Comparison of ENCODE assay signal across 11 mouse cellular contexts in the genomic region with DNA sequence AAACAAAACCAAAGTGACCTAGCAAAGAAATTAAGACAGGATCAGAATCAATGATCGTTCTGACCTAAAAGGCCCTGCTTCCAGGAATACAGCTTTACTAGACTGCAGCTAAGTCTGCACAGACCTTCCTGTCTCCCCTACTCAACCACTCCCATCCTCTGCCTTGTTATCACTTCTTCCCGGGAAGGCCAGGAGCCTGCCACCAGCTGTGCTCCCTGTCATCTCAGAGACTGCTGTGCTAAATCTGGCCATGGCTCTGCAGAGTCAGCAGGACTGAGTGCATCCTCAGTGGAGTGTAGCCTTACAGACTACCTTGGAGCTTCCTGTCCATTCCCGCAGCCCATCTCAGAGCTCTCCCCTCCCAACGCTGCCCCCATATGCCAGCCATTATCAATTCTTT. TPM values are rescaled to one million over a fixed set of nuclear protein-coding genes. Genes with fewer than 3 reads are reported as not detected.
DNase-seq lines count a peak whose midpoint lies in the region; ATAC-seq and TF ChIP-seq lines count a peak whose summit lies in the region.
"Had no signal": no experiment of that assay in that cellular context is flagged by ENCODE, and none has a peak within 500 bp of the region (broad histone marks: within the 10 kb centered on the region; RNA-seq: fewer than 3 reads in every experiment).

No protein-coding gene starts in this region.

- 46% methylated on average over 4 of the region's 4 CpGs for WGBS in kidney, adult 2 months
- WGBS in heart, embryonic 15.5 days, result 17% methylated on average over 4 of the region's 4 CpGs
- 39% methylated on average over 4 of the region's 4 CpGs for WGBS in liver, embryonic 16.5 days (ENCODE audit: insufficient replicate concordance)
- WGBS in midbrain, embryonic 13.5 days, result 76% methylated on average over 4 of the region's 4 CpGs
- 68% methylated on average over 4 of the region's 4 CpGs for WGBS in neural tube, embryonic 15.5 days

- H3K4me1 ChIP-seq in kidney, adult 2 months (ENCODE audit: control insufficient read depth, insufficient read depth, low read length), result no peaks in the 10 kb centered on the region
- H3K4me1 ChIP-seq in heart, embryonic 15.5 days (replicated peaks), result peaks cover 36% of the 10 kb centered on the region
- peaks cover 17% of the 10 kb centered on the region for H3K4me1 ChIP-seq in liver, embryonic 16.5 days (ENCODE audit: control insufficient read depth, low read depth, low read length)
- H3K4me1 ChIP-seq in midbrain, embryonic 13.5 days (replicated peaks), result peaks cover 9% of the 10 kb centered on the region
- H3K4me1 ChIP-seq in neural tube, embryonic 15.5 days, result 0 out of 2 replicates have a peak, but pooled peaks cover 3% of the 10 kb centered on the region

- H3K4me3 ChIP-seq in kidney, adult 2 months (ENCODE audit: insufficient read depth, low read depth, low read length), result no peak overlapping the region
- H3K4me3 ChIP-seq in heart, embryonic 15.5 days, result no peak overlapping the region
- H3K4me3 ChIP-seq in liver, embryonic 16.5 days (ENCODE audit: low read depth, low read length), result no peak overlapping the region
- H3K4me3 ChIP-seq in midbrain, embryonic 13.5 days (replicated peaks), result no peak overlapping the region
- no peak overlapping the region for H3K4me3 ChIP-seq in neural tube, embryonic 15.5 days (replicated peaks)

- no peaks in the 10 kb centered on the region for H3K9me3 ChIP-seq in heart, embryonic 15.5 days (replicated peaks)
- H3K9me3 ChIP-seq in liver, embryonic 16.5 days (replicated peaks; ENCODE audit: control insufficient read depth, low read length), result no peaks in the 10 kb centered on the region
- no peaks in the 10 kb centered on the region for H3K9me3 ChIP-seq in midbrain, embryonic 13.5 days
- H3K9me3 ChIP-seq in neural tube, embryonic 15.5 days (replicated peaks), result no peaks in the 10 kb centered on the region

- H3K9ac ChIP-seq in heart, embryonic 15.5 days, result no peak overlapping the region
- H3K9ac ChIP-seq in liver, embryonic 16.5 days (ENCODE audit: low read depth, low read length), result no peak overlapping the region
- no peak overlapping the region for H3K9ac ChIP-seq in midbrain, embryonic 13.5 days (replicated peaks)
- no peak overlapping the region for H3K9ac ChIP-seq in neural tube, embryonic 15.5 days (replicated peaks)

- H3K27ac ChIP-seq in kidney, adult 2 months (ENCODE audit: insufficient read depth, low read depth, low read length), result no peak overlapping the region
- peak overlapping the region; percentile 68 for H3K27ac ChIP-seq in heart, embryonic 15.5 days
- H3K27ac ChIP-seq in liver, embryonic 16.5 days (ENCODE audit: low read length), result no peak overlapping the region
- H3K27ac ChIP-seq in midbrain, embryonic 13.5 days, result no peak overlapping the region
- H3K27ac ChIP-seq in neural tube, embryonic 15.5 days (replicated peaks), result no peak overlapping the region

- DNase-seq in embryo, embryonic 10 days (ENCODE audit: low spot score), result peak; percentile 39
- DNase-seq in embryo, embryonic 10.5 days (ENCODE audit: low spot score), result no peak
- DNase-seq in kidney, adult 2 months, result peak; percentile 15
- no peak for DNase-seq in kidney, adult 11 months
- DNase-seq: adrenal gland, adult 8-10 months; cerebellum, adult 9-10 months; lung, postnatal 36 days had no signal

- TF ChIP-seq CTCF in kidney, adult 2 months (conservative IDR thresholded peaks at IDR 0.05; ENCODE audit: insufficient read depth, insufficient read length, low read depth, low read length), result no peak

- TF ChIP-seq POLR2A in kidney, adult 2 months (IDR thresholded peaks at IDR 0.05; ENCODE audit: low read depth, low read length), result no peak

- ATAC-seq in heart, embryonic 15.5 days (replicated peaks; ENCODE audit: insufficient number of reproducible peaks, insufficient read depth, low FRiP score, low read depth), result peak; percentile 74; the same call in 1 of the 2 replicates
- ATAC-seq in liver, embryonic 16.5 days (ENCODE audit: low read depth), result peak; percentile 53
- no peak for ATAC-seq in midbrain, embryonic 13.5 days
- ATAC-seq in neural tube, embryonic 15.5 days (ENCODE audit: low FRiP score), result no peak

- H3K36me3 ChIP-seq in kidney, adult 2 months (ENCODE audit: control insufficient read depth, insufficient read depth, low read length), result no peaks in the 10 kb centered on the region
- H3K36me3 ChIP-seq in heart, embryonic 15.5 days, result peaks cover under 1% of the 10 kb centered on the region; the same call in 1 of the 2 replicates
- 0 out of 2 replicates have a peak, but pooled peaks cover under 1% of the 10 kb centered on the region for H3K36me3 ChIP-seq in liver, embryonic 16.5 days (ENCODE audit: control insufficient read depth, insufficient read depth)
- H3K36me3 ChIP-seq in midbrain, embryonic 13.5 days, result no peaks in the 10 kb centered on the region
- H3K36me3 ChIP-seq in neural tube, embryonic 15.5 days, result no peaks in the 10 kb centered on the region

- 0 out of 2 replicates have a peak overlapping the region, but pooled peaks have one; percentile 6 for H3K4me2 ChIP-seq in heart, embryonic 15.5 days
- H3K4me2 ChIP-seq in liver, embryonic 16.5 days (ENCODE audit: low read depth, low read length), result no peak overlapping the region
- H3K4me2 ChIP-seq in midbrain, embryonic 13.5 days (replicated peaks), result no peak overlapping the region
- no peak overlapping the region for H3K4me2 ChIP-seq in neural tube, embryonic 15.5 days

- no peaks in the 10 kb centered on the region for H3K27me3 ChIP-seq in kidney, adult 2 months (replicated peaks; ENCODE audit: control insufficient read depth, insufficient read depth, low read length)
- H3K27me3 ChIP-seq in heart, embryonic 15.5 days, result no peaks in the 10 kb centered on the region
- H3K27me3 ChIP-seq in liver, embryonic 16.5 days (ENCODE audit: control insufficient read depth, insufficient read depth, low read depth, low read length), result no peaks in the 10 kb centered on the region
- no peaks in the 10 kb centered on the region for H3K27me3 ChIP-seq in midbrain, embryonic 13.5 days
- H3K27me3 ChIP-seq in neural tube, embryonic 15.5 days (replicated peaks), result no peaks in the 10 kb centered on the region

RNA-seq across cellular contexts. Expression of gene Wdr59, which starts 11.5 kb away (rescaled TPM):
- 6.9 and 7.4 TPM in 2 replicates for polyA plus RNA-seq in kidney, adult 2 months (2012; rRNA removed)
- polyA plus RNA-seq in heart, embryonic 15.5 days (2015; fragmentation: Nextera tagmentation; extraction: Ambion mirVana), result 3.4 and 4.4 TPM in 2 replicates
- 1.7 and 2.0 TPM in 2 replicates for polyA plus RNA-seq in liver, embryonic 16.5 days (2015; fragmentation: Nextera tagmentation; extraction: Ambion mirVana)
- 6.7 TPM in 2 replicates for polyA plus RNA-seq in midbrain, embryonic 13.5 days (2015; fragmentation: Nextera tagmentation; extraction: Ambion mirVana)
- polyA plus RNA-seq in neural tube, embryonic 15.5 days (2015; fragmentation: Nextera tagmentation; extraction: Ambion mirVana), result 8.0 and 8.1 TPM in 2 replicates

RNA-seq across cellular contexts. Expression of gene Znrf1, which starts 25.5 kb away (rescaled TPM):
- polyA plus RNA-seq in kidney, adult 2 months (2012; rRNA removed), result 38.5 and 39.7 TPM in 2 replicates
- polyA plus RNA-seq in heart, embryonic 15.5 days (2015; fragmentation: Nextera tagmentation; extraction: Ambion mirVana), result 21.9 and 31.0 TPM in 2 replicates
- 3.6 and 4.8 TPM in 2 replicates for polyA plus RNA-seq in liver, embryonic 16.5 days (2015; fragmentation: Nextera tagmentation; extraction: Ambion mirVana)
- polyA plus RNA-seq in midbrain, embryonic 13.5 days (2015; fragmentation: Nextera tagmentation; extraction: Ambion mirVana), result 62.4 and 80.7 TPM in 2 replicates
- 80.3 and 93.3 TPM in 2 replicates for polyA plus RNA-seq in neural tube, embryonic 15.5 days (2015; fragmentation: Nextera tagmentation; extraction: Ambion mirVana)

Comparison
In these comparisons a context has a peak if more than half of its experiments do, and no peak if none do; other contexts are left out.
1. DNase-seq: peak in embryo, embryonic 10 days (single experiment) and kidney, adult 2 months (single experiment); none in embryo, embryonic 10.5 days (single experiment) and kidney, adult 11 months (single experiment).
2. ATAC-seq: peak in heart, embryonic 15.5 days (single experiment) and liver, embryonic 16.5 days (single experiment); none in midbrain, embryonic 13.5 days (single experiment) and neural tube, embryonic 15.5 days (single experiment).